Mouse (Mus musculus): ENCODE data around the gene Doc2g. TPM values are rescaled to one million over a fixed set of nuclear protein-coding genes. Genes with fewer than 3 reads are reported as not detected.

The Doc2g gene
- total and polyA plus RNA-seq, 3 experiments = 3.3 to 10.0 (median 4.7) TPM

GRCm38 (mm10) chr19:4015635-4016034 is 12.5 kb downstream of the Doc2g start:
- Histone ChIP-seq H3K4me1 (ENCODE audit: insufficient read depth, low read depth, low read length) (peaks cover 42% of the 10 kb centered on the region), H3K36me3 (replicated peaks) (peaks cover 7% of the 10 kb centered on the region), H3K9me3 (replicated peaks) (no peaks in the 10 kb centered on the region), H3K4me3 (ENCODE audit: low read depth, low read length) (no peak overlapping the region), H3K27me3 (ENCODE audit: insufficient read depth, low read length) (0 out of 2 replicates have a peak, but pooled peaks cover 6% of the 10 kb centered on the region)
- DNase-seq (ENCODE audit: low spot score) (no peak), ATAC-seq (ENCODE audit: extremely low read depth, insufficient number of reproducible peaks, low FRiP score, poor library complexity, severe bottlenecking) (no peak)
- TF ChIP-seq TAL1 (conservative IDR thresholded peaks at IDR 0.05; ENCODE audit: low read depth, low read length) (no peak), GATA1 (IDR thresholded peaks at IDR 0.05; ENCODE audit: borderline replicate concordance, low read length) (no peak), POLR2AphosphoS5 (IDR thresholded peaks at IDR 0.05; ENCODE audit: insufficient replicate concordance, low read depth, low read length) (no peak), CTCF (IDR thresholded peaks at IDR 0.05; ENCODE audit: low read depth, low read length) (no peak), GATA2 (IDR thresholded peaks at IDR 0.05; ENCODE audit: borderline replicate concordance, low read depth, low read length) (no peak)

- ATAC-seq (ENCODE audit: extremely low read depth, insufficient number of reproducible peaks, low FRiP score, poor library complexity, severe bottlenecking) (no peak), DNase-seq (ENCODE audit: low spot score) (no peak)
- H3K36me3 ChIP-seq (replicated peaks) = no peaks in the 10 kb centered on the region
- 0 out of 2 replicates have a peak, but pooled peaks cover 6% of the 10 kb centered on the region for H3K27me3 ChIP-seq (ENCODE audit: insufficient read depth, low read length)
- TF ChIP-seq POLR2AphosphoS5 (IDR thresholded peaks at IDR 0.05; ENCODE audit: insufficient replicate concordance, low read depth, low read length) (no peak), CTCF (IDR thresholded peaks at IDR 0.05; ENCODE audit: low read depth, low read length) (no peak), GATA1 (IDR thresholded peaks at IDR 0.05; ENCODE audit: borderline replicate concordance, low read length) (no peak)
- H3K9me3 ChIP-seq (replicated peaks) = no peaks in the 10 kb centered on the region
- H3K4me3 ChIP-seq (ENCODE audit: low read depth, low read length) = no peak overlapping the region
- H3K4me1 ChIP-seq (ENCODE audit: insufficient read depth, low read depth, low read length) = peaks cover 27% of the 10 kb centered on the region
These were observed 14.9 kb downstream of the Doc2g start for GRCm38 (mm10) chr19:4017921-4018587.

DNA sequence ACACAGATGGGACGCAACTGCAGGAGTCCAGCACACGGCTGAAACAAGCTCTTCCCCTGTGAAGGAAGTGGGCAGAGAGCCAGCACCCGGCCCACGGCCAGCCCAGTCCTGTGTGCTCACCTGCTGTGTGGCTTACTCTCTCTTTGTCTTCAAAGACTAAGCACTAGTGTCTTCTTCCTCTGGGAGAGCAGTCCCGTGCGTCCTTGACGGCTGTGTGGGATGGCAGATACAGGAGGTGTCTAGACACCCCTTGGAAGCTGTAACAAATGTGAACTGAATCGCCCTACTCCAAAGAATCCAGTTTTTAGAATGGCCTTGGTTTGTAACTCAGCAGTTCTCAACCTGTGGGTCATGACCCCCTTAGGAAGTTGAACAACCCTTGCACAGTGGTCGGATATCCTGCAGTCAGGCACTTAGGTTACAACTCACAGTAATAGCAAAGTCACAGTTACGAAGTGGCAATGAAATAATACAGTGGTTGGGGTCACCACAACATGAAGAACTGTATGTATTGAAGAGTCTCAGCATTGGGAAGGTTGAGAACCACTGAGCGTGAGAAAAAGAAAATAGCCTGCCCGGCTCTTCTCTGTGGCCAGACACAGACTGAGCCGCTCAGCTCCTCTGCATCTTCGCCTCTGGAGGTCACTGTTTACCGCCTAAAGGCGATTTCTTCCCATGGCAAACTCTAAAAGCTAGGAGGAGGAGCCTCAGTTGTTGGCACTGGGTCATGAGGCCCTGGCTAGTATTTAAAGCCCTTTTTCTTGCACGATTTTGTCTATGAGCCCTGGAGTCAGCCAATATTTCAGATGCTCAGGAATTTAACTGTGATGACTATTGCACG is 15.8 kb downstream of the Doc2g start:
- ATAC-seq (ENCODE audit: extremely low read depth, insufficient number of reproducible peaks, low FRiP score, poor library complexity, severe bottlenecking) = no peak
- peak; percentile 47 for DNase-seq (ENCODE audit: low spot score)
- Histone ChIP-seq H3K36me3 (replicated peaks) (no peaks in the 10 kb centered on the region), H3K4me3 (ENCODE audit: low read depth, low read length) (no peak overlapping the region), H3K4me1 (ENCODE audit: insufficient read depth, low read depth, low read length) (peaks cover 20% of the 10 kb centered on the region), H3K9me3 (replicated peaks) (no peaks in the 10 kb centered on the region), H3K27me3 (ENCODE audit: insufficient read depth, low read length) (0 out of 2 replicates have a peak, but pooled peaks cover 6% of the 10 kb centered on the region)
- no peak for TF ChIP-seq POLR2AphosphoS5 (IDR thresholded peaks at IDR 0.05; ENCODE audit: insufficient replicate concordance, low read depth, low read length)
- TF ChIP-seq CTCF (IDR thresholded peaks at IDR 0.05; ENCODE audit: low read depth, low read length) = peak; percentile 5; the same call in 1 of the 2 replicates
- TF ChIP-seq GATA2 (IDR thresholded peaks at IDR 0.05; ENCODE audit: borderline replicate concordance, low read depth, low read length) = no peak

- DNase-seq (ENCODE audit: low spot score) (no peak), ATAC-seq (ENCODE audit: extremely low read depth, insufficient number of reproducible peaks, low FRiP score, poor library complexity, severe bottlenecking) (no peak)
- H3K4me1 ChIP-seq (ENCODE audit: insufficient read depth, low read depth, low read length) = peaks cover 7% of the 10 kb centered on the region; the same call in 1 of the 2 replicates
- no peak for TF ChIP-seq GATA1 (IDR thresholded peaks at IDR 0.05; ENCODE audit: borderline replicate concordance, low read length)
- TF ChIP-seq GATA2 (IDR thresholded peaks at IDR 0.05; ENCODE audit: borderline replicate concordance, low read depth, low read length) = no peak
- TF ChIP-seq TAL1 (conservative IDR thresholded peaks at IDR 0.05; ENCODE audit: low read depth, low read length) = no peak
- no peak for TF ChIP-seq CTCF (IDR thresholded peaks at IDR 0.05; ENCODE audit: low read depth, low read length)
- peaks cover 9% of the 10 kb centered on the region for H3K9me3 ChIP-seq (replicated peaks)
- 0 out of 2 replicates have a peak, but pooled peaks cover 9% of the 10 kb centered on the region for H3K27me3 ChIP-seq (ENCODE audit: insufficient read depth, low read length)
- no peak overlapping the region for H3K4me3 ChIP-seq (ENCODE audit: low read depth, low read length)
- no peaks in the 10 kb centered on the region for H3K36me3 ChIP-seq (replicated peaks)
These were observed 20.1 kb downstream of the Doc2g start for GRCm38 (mm10) chr19:4023185-4023584.

DNA sequence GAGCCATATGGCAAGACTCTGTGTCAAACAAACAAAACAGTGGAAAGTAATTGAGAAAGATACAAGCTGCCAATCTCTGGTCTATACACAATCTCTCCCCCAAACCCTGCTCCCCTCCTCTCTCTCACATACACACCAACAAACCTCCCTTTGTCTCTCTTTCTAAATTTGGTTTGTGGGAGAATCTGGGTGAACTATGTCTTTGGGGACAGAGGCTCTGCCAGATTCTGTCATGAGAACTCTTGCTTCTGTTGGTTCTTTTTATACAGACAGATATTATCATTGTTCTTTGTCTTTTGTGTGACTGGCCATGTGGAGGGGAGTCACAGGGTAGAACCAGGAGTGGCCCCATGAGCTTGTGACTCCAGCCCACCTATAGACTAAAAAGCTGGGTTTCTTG is 24.5 kb downstream of the Doc2g start:
- H3K4me3 ChIP-seq (ENCODE audit: low read depth, low read length) = no peak overlapping the region
- TF ChIP-seq TAL1 (conservative IDR thresholded peaks at IDR 0.05; ENCODE audit: low read depth, low read length) = no peak
- TF ChIP-seq GATA1 (IDR thresholded peaks at IDR 0.05; ENCODE audit: borderline replicate concordance, low read length) = no peak
- no peaks in the 10 kb centered on the region for H3K36me3 ChIP-seq (replicated peaks)
- H3K4me1 ChIP-seq (ENCODE audit: insufficient read depth, low read depth, low read length) = no peaks in the 10 kb centered on the region
- no peak for DNase-seq (ENCODE audit: low spot score)
- peaks cover 9% of the 10 kb centered on the region for H3K9me3 ChIP-seq (replicated peaks)
- ATAC-seq (ENCODE audit: extremely low read depth, insufficient number of reproducible peaks, low FRiP score, poor library complexity, severe bottlenecking) = no peak
- H3K27me3 ChIP-seq (ENCODE audit: insufficient read depth, low read length) = 0 out of 2 replicates have a peak, but pooled peaks cover 3% of the 10 kb centered on the region

GRCm38 (mm10) chr19:4032668-4033067 is 29.6 kb downstream of the Doc2g start:
- no peak for TF ChIP-seq POLR2AphosphoS5 (IDR thresholded peaks at IDR 0.05; ENCODE audit: insufficient replicate concordance, low read depth, low read length)
- TF ChIP-seq TAL1 (conservative IDR thresholded peaks at IDR 0.05; ENCODE audit: low read depth, low read length) = no peak
- no peak for TF ChIP-seq GATA2 (IDR thresholded peaks at IDR 0.05; ENCODE audit: borderline replicate concordance, low read depth, low read length)
- TF ChIP-seq GATA1 (IDR thresholded peaks at IDR 0.05; ENCODE audit: borderline replicate concordance, low read length) = no peak
- TF ChIP-seq CTCF (IDR thresholded peaks at IDR 0.05; ENCODE audit: low read depth, low read length) = no peak
- no peaks in the 10 kb centered on the region for H3K9me3 ChIP-seq (replicated peaks)
- no peak for DNase-seq (ENCODE audit: low spot score)
- ATAC-seq (ENCODE audit: extremely low read depth, insufficient number of reproducible peaks, low FRiP score, poor library complexity, severe bottlenecking) = no peak
- peaks cover 12% of the 10 kb centered on the region for H3K36me3 ChIP-seq (replicated peaks)
- peaks cover 10% of the 10 kb centered on the region; the same call in 1 of the 2 replicates for H3K4me1 ChIP-seq (ENCODE audit: insufficient read depth, low read depth, low read length)
- H3K27me3 ChIP-seq (ENCODE audit: insufficient read depth, low read length) = no peaks in the 10 kb centered on the region
- H3K4me3 ChIP-seq (ENCODE audit: low read depth, low read length) = no peak overlapping the region
